Mouse (Mus musculus) hindbrain, embryonic 12.5 days (tissue): ENCODE results near the gene Arap2. TPM values are rescaled to one million over a fixed set of nuclear protein-coding genes. Genes with fewer than 3 reads are reported as not detected.

ENCODE experiments used
- ATAC-seq: fragments of 200-750 bp; cut with Nextera tagmentation; 2 replicates; pipeline ENCODE4 v1.8.0; 2017; ENCODE audit warnings: moderate TSS enrichment; ENCODE audit not compliant: low FRiP score
- H3K27ac ChIP-seq: fragments of 300-500 bp; sonication (generic); 2 replicates; pipeline ENCODE4 v1.5.1; 2016; ENCODE audit warnings: mild to moderate bottlenecking
- H3K27me3 ChIP-seq: fragments of 300-500 bp; sonication (generic); 2 replicates; pipeline ENCODE4 v1.6.1; 2016; ENCODE audit warnings: mild to moderate bottlenecking
- H3K36me3 ChIP-seq: fragments of 300-500 bp; sonication (generic); 2 replicates; pipeline ENCODE4 v1.6.1; 2016; ENCODE audit warnings: mild to moderate bottlenecking
- H3K4me1 ChIP-seq: fragments of 300-500 bp; sonication (generic); 2 replicates; pipeline ENCODE4 v1.6.1; 2016
- H3K4me2 ChIP-seq: fragments of 300-500 bp; sonication (generic); replicated peaks from 2 replicates; pipeline ENCODE4 v1.6.1; 2016; ENCODE audit warnings: mild to moderate bottlenecking
- H3K4me3 ChIP-seq: fragments of 300-500 bp; sonication (generic); 2 replicates; pipeline ENCODE4 v1.5.1; 2016; ENCODE audit warnings: mild to moderate bottlenecking
- H3K9ac ChIP-seq: fragments of 300-500 bp; sonication (generic); 2 replicates; pipeline ENCODE4 v1.6.1; 2016; ENCODE audit warnings: mild to moderate bottlenecking, moderate library complexity
- H3K9me3 ChIP-seq: fragments of 300-500 bp; sonication (generic); replicated peaks from 2 replicates; pipeline ENCODE4 v1.6.1; 2016; ENCODE audit warnings: mild to moderate bottlenecking
- WGBS: fragments of 180-500 bp; shearing (Covaris S2); methylation state at CpG from one replicate; pipeline ENCODE4 v1.1.7; 2016; 5-methylcytosine and 5-hydroxymethylcytosine counted together
- polyA plus RNA-seq: library from polyadenylated mRNA; unstranded; fragments of >200 nt; fragmentation: Nextera tagmentation; extraction: Ambion mirVana; gene quantifications from 2 replicates; pipeline ENCODE4 v1.2.1, GENCODE M21; 2016

Gene Arap2
- polyA plus RNA-seq, 1 experiment from 2014 or later: 3.0 TPM

GRCm38 (mm10) chr5:62574336-62574844 lies 191.6 kb downstream of the Arap2 start:
- Histone ChIP-seq H3K4me1 (no peaks in the 10 kb centered on the region), H3K36me3 (no peaks in the 10 kb centered on the region), H3K27ac (no peak overlapping the region), H3K4me2 (no peak overlapping the region), H3K27me3 (no peaks in the 10 kb centered on the region), H3K9ac (no peak overlapping the region), H3K9me3 (no peaks in the 10 kb centered on the region), H3K4me3 (no peak overlapping the region)
- ATAC-seq: no peak
- 93% methylated on average over 3 of the region's 3 CpGs for WGBS

Other genes starting within 250 kb of the Arap2 start
- not detected in 2 replicates for gene Dthd1, start 47.7 kb upstream of the Arap2 start, polyA plus RNA-seq